Mouse (Mus musculus) liver, embryonic 16.5 days (tissue): ENCODE data around the gene Rps2. TPM values are rescaled to one million over a fixed set of nuclear protein-coding genes. Genes with fewer than 3 reads are reported as not detected.
A peak's percentile ranks its signal among the peaks of the same experiment; 100 is the strongest.

ENCODE experiments used
- ATAC-seq: fragments of 200-750 bp; cut with Nextera tagmentation; 2 replicates; pipeline ENCODE4 v1.8.0; 2017; ENCODE audit warnings: low read depth, mild to moderate bottlenecking, moderate number of reproducible peaks, moderate library complexity
- H3K27ac ChIP-seq: fragments of 300-500 bp; sonication (generic); 2 replicates; pipeline ENCODE4 v1.5.1; 2014; ENCODE audit warnings: mild to moderate bottlenecking, low read length
- H3K27me3 ChIP-seq: fragments of 300-500 bp; sonication (generic); 2 replicates; pipeline ENCODE4 v1.6.1; 2014; ENCODE audit warnings: low read depth, low read length, mixed read lengths; ENCODE audit not compliant: control insufficient read depth, insufficient read depth
- H3K36me3 ChIP-seq: fragments of 300-500 bp; sonication (generic); 2 replicates; pipeline ENCODE4 v1.6.1; 2014; ENCODE audit warnings: mild to moderate bottlenecking; ENCODE audit not compliant: control insufficient read depth, insufficient read depth
- H3K4me1 ChIP-seq: fragments of 300-500 bp; sonication (generic); 2 replicates; pipeline ENCODE4 v1.6.1; 2014; ENCODE audit warnings: low read depth, low read length, mixed read lengths; ENCODE audit not compliant: control insufficient read depth
- H3K4me2 ChIP-seq: fragments of 300-500 bp; sonication (generic); 2 replicates; pipeline ENCODE4 v1.6.1; 2014; ENCODE audit warnings: low read depth, low read length, mixed read lengths
- H3K4me3 ChIP-seq: fragments of 300-500 bp; sonication (generic); 2 replicates; pipeline ENCODE4 v1.5.1; 2014; ENCODE audit warnings: low read depth, mild to moderate bottlenecking, low read length
- H3K9ac ChIP-seq: fragments of 300-500 bp; sonication (generic); 2 replicates; pipeline ENCODE4 v1.6.1; 2014; ENCODE audit warnings: low read depth, low read length
- H3K9me3 ChIP-seq: fragments of 300-500 bp; sonication (generic); replicated peaks from 2 replicates; pipeline ENCODE4 v1.6.1; 2016; ENCODE audit warnings: low read length; ENCODE audit not compliant: control insufficient read depth
- WGBS: fragments of 180-500 bp; shearing (Covaris S2); extraction: QIAGEN DNeasy Blood & Tissue Kit; methylation state at CpG from one replicate; pipeline ENCODE4 v1.1.7; 2014; ENCODE audit not compliant: insufficient replicate concordance; 5-methylcytosine and 5-hydroxymethylcytosine counted together
- polyA plus RNA-seq: library from polyadenylated mRNA; unstranded; fragments of >200 nt; fragmentation: Nextera tagmentation; extraction: Ambion mirVana; gene quantifications from 2 replicates; pipeline ENCODE4 v1.2.1, GENCODE M21; 2015

Rps2 gene
- polyA plus RNA-seq, 1 experiment from 2014 or later: 868 TPM

DNA sequence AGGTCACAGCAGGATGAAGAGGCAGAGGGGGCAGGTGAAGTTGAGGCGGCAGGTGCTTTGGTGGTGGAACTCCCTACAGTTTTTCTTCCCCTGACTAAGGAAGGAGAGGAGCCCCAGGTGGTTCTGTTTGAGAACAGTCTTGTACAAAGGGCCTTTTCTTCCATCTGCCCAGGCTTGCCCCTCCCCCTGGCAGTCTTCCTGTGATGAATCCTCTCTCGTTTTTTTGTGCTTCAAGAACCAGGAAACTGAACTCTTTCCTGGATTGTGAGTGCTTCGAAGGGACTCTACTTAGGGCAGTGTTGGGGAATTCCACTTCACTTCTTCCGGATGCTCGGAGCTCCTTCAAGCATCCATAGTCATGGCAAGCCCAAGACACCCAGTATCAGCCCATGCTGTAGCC lies 19.9 kb upstream of the Rps2 start:
- ATAC-seq: no peak
- Histone ChIP-seq H3K9me3 (no peaks in the 10 kb centered on the region), H3K4me1 (peaks cover 19% of the 10 kb centered on the region), H3K36me3 (peaks cover 14% of the 10 kb centered on the region), H3K4me2 (no peak overlapping the region), H3K27ac (no peak overlapping the region), H3K27me3 (no peaks in the 10 kb centered on the region), H3K4me3 (no peak overlapping the region), H3K9ac (no peak overlapping the region)
- 21% methylated on average over 5 of the region's 5 CpGs for WGBS

GRCm38 (mm10) chr17:24698715-24699114 lies 19.2 kb upstream of the Rps2 start:
- H3K4me3 ChIP-seq: no peak overlapping the region
- 68% methylated on average over 9 of the region's 9 CpGs for WGBS
- no peak overlapping the region for H3K9ac ChIP-seq

GRCm38 (mm10) chr17:24699473-24699872 lies 18.4 kb upstream of the Rps2 start:
- no peaks in the 10 kb centered on the region for H3K9me3 ChIP-seq
- 63% methylated on average over 2 of the region's 2 CpGs for WGBS
- no peak overlapping the region for H3K27ac ChIP-seq
- H3K4me1 ChIP-seq: peaks cover 19% of the 10 kb centered on the region
- H3K27me3 ChIP-seq: no peaks in the 10 kb centered on the region
- H3K9ac ChIP-seq: no peak overlapping the region
- peaks cover 22% of the 10 kb centered on the region for H3K36me3 ChIP-seq
- ATAC-seq: no peak
- H3K4me3 ChIP-seq: no peak overlapping the region
- H3K4me2 ChIP-seq: no peak overlapping the region

More at GRCm38 (mm10) chr17:24698715-24699114, 19.2 kb upstream of the Rps2 start:
- Histone ChIP-seq H3K27me3 (no peaks in the 10 kb centered on the region), H3K9me3 (no peaks in the 10 kb centered on the region), H3K4me2 (no peak overlapping the region), H3K36me3 (peaks cover 15% of the 10 kb centered on the region), H3K4me1 (peaks cover 19% of the 10 kb centered on the region), H3K27ac (no peak overlapping the region)
- no peak for ATAC-seq

- ATAC-seq: no peak
- Histone ChIP-seq H3K4me1 (peaks cover 13% of the 10 kb centered on the region), H3K27ac (no peak overlapping the region), H3K27me3 (no peaks in the 10 kb centered on the region), H3K4me3 (no peak overlapping the region), H3K36me3 (peaks cover 22% of the 10 kb centered on the region), H3K9ac (no peak overlapping the region), H3K9me3 (no peaks in the 10 kb centered on the region), H3K4me2 (no peak overlapping the region)
- 75% methylated on average over 9 of the region's 9 CpGs for WGBS
Measured at GRCm38 (mm10) chr17:24701251-24701650, 16.7 kb upstream of the Rps2 start.

DNA sequence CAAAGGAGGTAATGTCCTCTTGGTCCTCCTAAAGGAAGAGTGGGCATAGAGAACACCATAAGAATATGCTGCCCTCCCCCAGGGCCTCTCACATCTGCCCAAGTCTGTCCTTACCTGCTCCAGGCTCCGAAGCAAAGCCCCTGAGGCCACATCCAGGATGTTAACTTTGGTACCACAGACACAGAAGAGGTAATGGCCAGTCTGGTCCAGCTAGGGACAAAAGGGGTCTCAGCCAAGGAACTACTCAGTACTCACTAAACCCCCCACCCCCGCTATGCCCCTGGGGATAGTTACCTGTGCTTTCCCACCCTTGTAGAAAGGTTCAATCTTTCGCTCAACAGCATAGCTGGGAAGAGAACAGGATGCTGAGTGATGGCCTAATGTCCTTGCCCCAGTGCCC lies 12.1 kb upstream of the Rps2 start:
- no peak overlapping the region for H3K27ac ChIP-seq
- 80% methylated on average over 3 of the region's 3 CpGs for WGBS
- H3K9me3 ChIP-seq: no peaks in the 10 kb centered on the region
- H3K36me3 ChIP-seq: peaks cover 21% of the 10 kb centered on the region
- H3K4me3 ChIP-seq: no peak overlapping the region
- ATAC-seq: no peak
- no peaks in the 10 kb centered on the region for H3K27me3 ChIP-seq
- H3K4me2 ChIP-seq: no peak overlapping the region
- H3K9ac ChIP-seq: no peak overlapping the region
- peaks cover 20% of the 10 kb centered on the region for H3K4me1 ChIP-seq

DNA sequence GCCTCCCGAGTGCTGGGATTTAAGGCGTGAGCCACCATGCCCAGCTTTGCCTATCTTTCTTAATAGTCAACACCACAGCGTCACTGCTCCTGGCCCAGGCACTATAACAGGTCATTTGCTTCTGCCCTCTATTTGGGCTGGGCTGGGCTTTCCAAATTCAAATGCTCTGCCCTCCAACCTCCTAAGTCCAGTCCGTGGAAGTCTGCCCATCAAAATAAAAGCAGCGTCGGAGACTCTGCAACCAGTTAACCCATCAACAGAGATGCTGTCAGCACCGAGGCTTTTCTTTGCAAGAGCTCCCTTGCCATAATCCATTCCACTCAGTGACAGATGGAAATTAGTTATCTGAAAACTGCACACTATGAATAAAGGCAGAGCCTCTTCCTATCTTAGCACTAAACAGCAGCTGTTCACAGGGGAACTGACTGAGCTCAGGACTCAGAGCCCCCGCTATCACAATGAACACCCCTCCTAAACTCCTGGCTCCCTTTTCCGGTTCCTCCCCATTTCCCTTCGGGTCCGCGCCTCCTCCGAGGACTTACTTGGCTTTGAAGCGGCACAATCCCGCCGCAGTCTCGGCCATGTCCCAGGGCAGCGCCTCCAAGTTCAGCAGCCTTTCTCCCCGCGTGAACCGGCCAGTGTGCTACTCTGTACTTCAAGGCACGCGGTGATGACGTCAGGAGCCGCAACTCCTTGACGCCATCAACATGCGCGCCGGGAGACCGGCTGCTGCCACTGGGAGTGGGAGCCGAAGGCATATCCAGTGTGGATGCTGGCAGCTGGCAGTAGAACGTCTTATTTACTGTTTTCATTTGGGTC lies 10.7 kb upstream of the Rps2 start, which contains the start of gene Tbl3:
Gene Tbl3, minus strand, starts transcription at position 679 of the 819 bp plus-strand sequence.
- Histone ChIP-seq H3K4me1 (peaks cover 20% of the 10 kb centered on the region), H3K9me3 (no peaks in the 10 kb centered on the region), H3K27ac (peak within 1 kb of the TSS; percentile 83), H3K27me3 (no peaks in the 10 kb centered on the region), H3K4me2 (peak within 1 kb of the TSS; percentile 82), H3K36me3 (peaks cover 9% of the 10 kb centered on the region), H3K4me3 (peak within 1 kb of the TSS; percentile 73), H3K9ac (peak within 1 kb of the TSS; percentile 66)
- 1% methylated on average over 32 of the region's 32 CpGs for WGBS
- peak; percentile 86 for ATAC-seq

- H3K4me2 ChIP-seq: peak overlapping the region; percentile 82
- peak overlapping the region; percentile 73 for H3K4me3 ChIP-seq
- ATAC-seq: peak; percentile 45
- H3K9ac ChIP-seq: peak overlapping the region; percentile 66
- H3K9me3 ChIP-seq: no peaks in the 10 kb centered on the region
- H3K4me1 ChIP-seq: peaks cover 20% of the 10 kb centered on the region
- H3K36me3 ChIP-seq: peaks cover 9% of the 10 kb centered on the region
- H3K27me3 ChIP-seq: no peaks in the 10 kb centered on the region
- 2% methylated on average over 24 of the region's 24 CpGs for WGBS
- H3K27ac ChIP-seq: peak overlapping the region; percentile 83
Measured at GRCm38 (mm10) chr17:24707801-24708425, 10.0 kb upstream of the Rps2 start.

GRCm38 (mm10) chr17:24708646-24709045 lies 9.3 kb upstream of the Rps2 start:
- Histone ChIP-seq H3K4me1 (peaks cover 20% of the 10 kb centered on the region), H3K9ac (no peak overlapping the region), H3K9me3 (no peaks in the 10 kb centered on the region), H3K27me3 (no peaks in the 10 kb centered on the region), H3K4me2 (peak overlapping the region; percentile 82), H3K4me3 (peak overlapping the region; percentile 73), H3K27ac (no peak overlapping the region), H3K36me3 (peaks cover 8% of the 10 kb centered on the region)
- no peak for ATAC-seq
- WGBS: 18% methylated on average over 2 of the region's 2 CpGs

GRCm38 (mm10) chr17:24715556-24715955 lies 2.4 kb upstream of the Rps2 start:
- Histone ChIP-seq H3K27me3 (no peaks in the 10 kb centered on the region), H3K9me3 (no peaks in the 10 kb centered on the region), H3K4me1 (peaks cover 9% of the 10 kb centered on the region), H3K9ac (no peak overlapping the region), H3K4me2 (no peak overlapping the region), H3K4me3 (no peak overlapping the region), H3K27ac (no peak overlapping the region), H3K36me3 (no peaks in the 10 kb centered on the region; the same call in 1 of the 2 replicates)
- no peak for ATAC-seq
- WGBS: 70% methylated on average over 6 of the region's 6 CpGs
